Mouse (Mus musculus) brain, adult 10 weeks (tissue): ENCODE results near the gene Rcn2. TPM values are rescaled to one million over a fixed set of nuclear protein-coding genes. Genes with fewer than 3 reads are reported as not detected.

ENCODE experiments used
- polyA plus RNA-seq: library from polyadenylated mRNA; stranded (reverse); fragments of 350-450 nt; fragmentation: Illumina TruSeq; extraction: RNeasy Lipid Tissue Mini Kit (QIAGEN cat#74804); gene quantifications from one replicate; pipeline ENCODE4 v1.2.3, GENCODE M21; 2015; ENCODE audit warnings: low read depth, low replicate concordance

The Rcn2 gene
- 176 TPM for polyA plus RNA-seq

DNA sequence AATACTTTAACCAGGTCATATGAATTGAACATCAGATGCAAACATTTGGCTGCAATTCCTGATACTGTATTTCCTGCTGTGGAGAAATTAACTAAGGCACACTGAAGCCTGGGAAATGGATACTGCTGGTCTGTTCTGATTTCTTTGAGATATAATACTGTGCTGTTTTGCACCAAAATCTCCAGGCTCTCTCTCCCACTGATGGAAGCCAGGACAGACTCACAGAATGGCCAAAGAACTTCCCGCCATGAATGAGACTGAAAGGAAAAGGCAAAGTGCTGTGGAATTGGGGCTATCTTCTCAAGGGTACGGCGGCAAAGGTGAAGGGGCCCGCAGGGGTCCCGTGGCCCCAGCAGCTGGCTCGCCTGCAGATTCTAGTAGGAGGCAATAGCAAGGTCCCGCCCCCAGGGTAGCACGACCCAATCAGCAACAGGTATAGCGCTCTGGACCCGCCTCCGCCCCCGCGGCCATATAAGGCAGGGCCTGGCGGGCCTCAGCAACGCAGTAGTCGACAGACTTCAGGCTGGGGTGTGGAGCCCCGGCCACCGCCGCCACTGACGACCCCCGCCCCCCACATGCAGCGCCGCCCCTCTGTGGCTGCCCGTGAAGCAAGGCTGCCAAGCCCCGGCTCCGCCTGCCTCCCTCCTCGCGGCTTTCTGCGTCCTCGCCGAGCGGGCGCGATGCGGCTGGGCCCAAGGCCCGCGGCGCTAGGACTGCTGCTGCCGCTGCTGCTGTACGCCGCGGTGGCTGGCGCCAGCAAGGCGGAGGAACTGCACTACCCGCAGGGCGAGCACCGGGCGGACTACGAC lies at the start of gene Rcn2:
Rcn2 (plus strand) TSS at position 474 of the 809 bp plus-strand sequence.

GRCm38 (mm10) chr9:56010450-56010849 lies 31.2 kb upstream of the Rcn2 start, which contains the start of gene 4930563M21Rik:
TSS of gene 4930563M21Rik (minus strand) at chr9:56010550.

GRCm38 (mm10) chr9:56089778-56090520 lies 48.3 kb downstream of the Rcn2 start, which contains the start of gene Pstpip1:
TSS of gene Pstpip1 (plus strand) at chr9:56089962.

Other genes starting within 250 kb of the Rcn2 start
- 15.6 TPM for gene Scaper, start 103.7 kb upstream of the Rcn2 start, polyA plus RNA-seq
- not detected for gene 4930563M21Rik, start 31.3 kb upstream of the Rcn2 start, polyA plus RNA-seq
- 2.4 TPM for gene Pstpip1, start 48.1 kb downstream of the Rcn2 start, polyA plus RNA-seq
- 467 TPM for gene Tspan3, start 123.6 kb downstream of the Rcn2 start, polyA plus RNA-seq